In the genomic region with DNA sequence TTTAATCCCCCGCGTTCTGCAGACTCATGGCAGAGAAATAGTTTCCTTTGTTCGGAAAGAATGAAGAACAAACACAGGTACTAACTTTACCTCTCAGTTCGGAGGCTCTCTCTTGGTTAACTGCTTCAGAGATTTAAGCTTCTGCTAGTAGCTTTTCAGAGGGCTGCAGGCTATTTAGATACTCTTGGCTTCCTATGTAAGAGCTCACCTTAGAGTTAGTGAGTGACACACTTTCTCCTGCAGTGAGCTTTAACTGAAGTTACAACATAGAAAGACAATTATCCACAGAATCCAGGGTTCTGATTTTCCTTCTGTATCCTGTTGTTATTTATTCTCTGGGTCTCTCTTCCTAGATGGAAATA, we compare ENCODE assay signal across 8 mouse cellular contexts.
A peak's percentile ranks its signal among the peaks of the same experiment; 100 is the strongest.
DNase-seq lines count a peak whose midpoint lies in the region; ATAC-seq and TF ChIP-seq lines count a peak whose summit lies in the region.

No protein-coding gene starts in this region.

- H3K9ac ChIP-seq in CH12.LX (ENCODE audit: insufficient read depth, low read depth), result no peak overlapping the region
- H3K9ac ChIP-seq in hindbrain, embryonic 13.5 days, result no peak overlapping the region

- TF ChIP-seq CTCF in CH12.LX (conservative IDR thresholded peaks at IDR 0.05 in 1 of 2, IDR thresholded peaks at IDR 0.05 in 1 of 2; ENCODE audit: low read depth in 2 of 2, low read length in 2 of 2), result no peak

- ATAC-seq in hindbrain, embryonic 13.5 days (ENCODE audit: low FRiP score), result no peak
- ATAC-seq in megakaryocyte-erythroid progenitor cell, adult 5-6 weeks (replicated peaks; ENCODE audit: low FRiP score, low TSS enrichment, poor library complexity, severe bottlenecking), result no peak

- in situ Hi-C loops in CH12.LX (cut with MboI; ENCODE audit: low pct_ligation_motif_present, low pct_unique_long_range_greater_than_20kb, low sequenced_read_pairs), result no loop called here

- peaks cover 31% of the 10 kb centered on the region for H3K27me3 ChIP-seq in CH12.LX (replicated peaks)
- H3K27me3 ChIP-seq in hindbrain, embryonic 13.5 days, result peaks cover 89% of the 10 kb centered on the region
- H3K27me3 ChIP-seq in midbrain, embryonic 10.5 days (ENCODE audit: low read depth, poor library complexity, severe bottlenecking), result peaks cover 65% of the 10 kb centered on the region

- H3K9me3 ChIP-seq in CH12.LX (replicated peaks; ENCODE audit: low read length), result no peaks in the 10 kb centered on the region
- H3K9me3 ChIP-seq in hindbrain, embryonic 13.5 days, result no peaks in the 10 kb centered on the region
- no peaks in the 10 kb centered on the region for H3K9me3 ChIP-seq in midbrain, embryonic 10.5 days (replicated peaks)

- H3K27ac ChIP-seq in CH12.LX (ENCODE audit: insufficient read depth, low read depth), result no peak overlapping the region
- no peak overlapping the region for H3K27ac ChIP-seq in hindbrain, embryonic 13.5 days
- peak overlapping the region; percentile 72 for H3K27ac ChIP-seq in midbrain, embryonic 10.5 days (replicated peaks)

- TF ChIP-seq RAD21 in CH12.LX (IDR thresholded peaks at IDR 0.05; ENCODE audit: low read depth, low read length), result no peak

- TF ChIP-seq POLR2A in CH12.LX (IDR thresholded peaks at IDR 0.05; ENCODE audit: low read depth, low read length), result no peak

- H3K4me3 ChIP-seq in CH12.LX (replicated peaks in 1 of 3; ENCODE audit: low read depth in 2 of 3, low read length in 2 of 3, poor library complexity in 1 of 3), result no peak overlapping the region
- H3K4me3 ChIP-seq in hindbrain, embryonic 13.5 days, result peak overlapping the region; percentile 38
- H3K4me3 ChIP-seq in midbrain, embryonic 10.5 days, result peak overlapping the region; percentile 50

- H3K79me2 ChIP-seq in CH12.LX (replicated peaks; ENCODE audit: control insufficient read depth, extremely low read depth, insufficient read depth, poor library complexity, severe bottlenecking), result no peaks in the 10 kb centered on the region

- TF ChIP-seq EP300 in CH12.LX (IDR thresholded peaks at IDR 0.05; ENCODE audit: low read length), result no peak

- H3K4me1 ChIP-seq in CH12.LX (ENCODE audit: control insufficient read depth in 1 of 2, insufficient read depth in 2 of 2), result no peaks in the 10 kb centered on the region
- peaks cover 21% of the 10 kb centered on the region for H3K4me1 ChIP-seq in hindbrain, embryonic 13.5 days (replicated peaks)
- H3K4me1 ChIP-seq in midbrain, embryonic 10.5 days, result peaks cover 31% of the 10 kb centered on the region

- no peaks in the 10 kb centered on the region for H3K36me3 ChIP-seq in CH12.LX (replicated peaks in 1 of 2; ENCODE audit: control insufficient read depth in 1 of 2, insufficient read depth in 1 of 2, low read length in 1 of 2)
- no peaks in the 10 kb centered on the region for H3K36me3 ChIP-seq in hindbrain, embryonic 13.5 days
- no peaks in the 10 kb centered on the region for H3K36me3 ChIP-seq in midbrain, embryonic 10.5 days

- peak overlapping the region; percentile 58; the same call in 1 of the 2 replicates for H3K4me2 ChIP-seq in CH12.LX (ENCODE audit: insufficient read depth, low read depth, poor library complexity, severe bottlenecking)
- peak overlapping the region; percentile 61 for H3K4me2 ChIP-seq in hindbrain, embryonic 13.5 days

- dilution Hi-C loops in CH12.LX (cut with MboI; ENCODE audit: extremely low pct_ligation_motif_present, extremely low pct_unique_long_range_greater_than_20kb, low sequenced_read_pairs), result no loop called here

- peak; percentile 31 for DNase-seq in embryo, embryonic 10.5 days (ENCODE audit: low spot score)
- no peak for DNase-seq in embryo, embryonic 11 days
- no peak for DNase-seq in CH12.LX (ENCODE audit: extremely low read depth)
- no peak for DNase-seq in midbrain, embryonic 10.5 days (ENCODE audit: low spot score)
- no peak for DNase-seq in gastrocnemius, postnatal 25 days
- no peak for DNase-seq in embryo, embryonic 10 days (ENCODE audit: low spot score)

- 6% methylated on average over 4 of the region's 4 CpGs for WGBS in hindbrain, embryonic 13.5 days
- WGBS in midbrain, embryonic 10.5 days, result 7% methylated on average over 4 of the region's 4 CpGs

TF ChIP-seq in CH12.LX, 34 proteins besides CTCF, POLR2A, EP300 and RAD21:
- TF ChIP-seq NRF1 (IDR thresholded peaks at IDR 0.05; ENCODE audit: low read depth, low read length) (no peak), ETS1 (conservative IDR thresholded peaks at IDR 0.05; ENCODE audit: low read depth, low read length) (no peak), MAX (IDR thresholded peaks at IDR 0.05; ENCODE audit: low read length) (no peak), SMC3 (IDR thresholded peaks at IDR 0.05; ENCODE audit: low read depth, low read length) (no peak), IRF4 (IDR thresholded peaks at IDR 0.05; ENCODE audit: low read depth, low read length) (no peak), TBP (conservative IDR thresholded peaks at IDR 0.05; ENCODE audit: low read depth, low read length) (no peak), SIN3A (IDR thresholded peaks at IDR 0.05; ENCODE audit: low read length) (no peak), KAT2A (IDR thresholded peaks at IDR 0.05; ENCODE audit: insufficient replicate concordance, low read length) (no peak), JUN (IDR thresholded peaks at IDR 0.05; ENCODE audit: insufficient read depth, low read depth, low read length) (no peak), MYC (IDR thresholded peaks at IDR 0.05; ENCODE audit: low read depth, low read length) (no peak), MEF2A (IDR thresholded peaks at IDR 0.05; ENCODE audit: borderline replicate concordance, low read depth, low read length) (no peak), ZKSCAN1 (IDR thresholded peaks at IDR 0.05; ENCODE audit: borderline replicate concordance, low read depth, low read length) (no peak), ZNF384 (IDR thresholded peaks at IDR 0.05; ENCODE audit: low read depth, low read length) (no peak), HCFC1 (IDR thresholded peaks at IDR 0.05; ENCODE audit: low read depth, low read length) (no peak), E2F4 (IDR thresholded peaks at IDR 0.05; ENCODE audit: insufficient replicate concordance, low read depth, low read length) (no peak), CHD2 (IDR thresholded peaks at IDR 0.05; ENCODE audit: low read length) (no peak), PAX5 (IDR thresholded peaks at IDR 0.05; ENCODE audit: low read length) (no peak), JUND (conservative IDR thresholded peaks at IDR 0.05; ENCODE audit: low read depth, low read length) (no peak), NELFE (IDR thresholded peaks at IDR 0.05; ENCODE audit: low read depth, low read length) (no peak), MAFK (IDR thresholded peaks at IDR 0.05; ENCODE audit: insufficient replicate concordance, low read length) (no peak)

Comparison
In these comparisons a context has a peak if more than half of its experiments do, and no peak if none do; other contexts are left out.
1. H3K4me3 ChIP-seq: peak in hindbrain, embryonic 13.5 days (single experiment) and midbrain, embryonic 10.5 days (single experiment); none in CH12.LX (0 of 3).